Mouse (Mus musculus): ENCODE measurements around the gene Map4k2.

Gene Map4k2

DNA sequence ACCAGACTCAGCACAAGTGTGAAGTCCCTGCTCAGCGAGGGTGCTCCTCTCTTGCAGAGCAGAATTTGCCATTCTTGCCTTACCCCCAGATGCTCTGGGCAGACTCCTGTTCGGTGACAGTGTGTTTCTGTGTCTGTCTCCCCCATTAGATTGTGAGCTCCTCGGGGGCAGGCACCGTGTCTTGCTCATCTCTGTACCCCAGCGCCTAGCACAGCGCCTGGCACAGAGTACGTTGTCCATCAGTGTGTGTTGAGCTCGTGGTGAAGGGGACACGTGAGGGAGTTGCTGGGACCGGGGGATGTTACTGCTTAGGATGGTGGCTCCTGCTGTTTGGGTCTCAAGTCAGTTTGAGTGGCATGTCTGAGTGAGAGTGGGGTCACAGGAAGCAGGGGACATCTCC is 62.9 kb downstream of the Map4k2 start:
- DNase-seq: no peak
